Mouse (Mus musculus) liver, adult 2 months (tissue): ENCODE data around the gene Gprc5d. TPM values are rescaled to one million over a fixed set of nuclear protein-coding genes. Genes with fewer than 3 reads are reported as not detected.

Experiments
- DNase-seq: peaks from one replicate; pipeline ENCODE4 v3.0.0-alpha.2; 2011; ENCODE audit warnings: low read depth, low spot score; ENCODE audit errors: extremely low read depth
- H3K27ac ChIP-seq: fragments of 200-500 bp; replicated peaks from 2 replicates; pipeline ENCODE4 v1.5.1; 2012; ENCODE audit warnings: low read depth, mild to moderate bottlenecking, control low read depth, inconsistent platforms, low read length; ENCODE audit not compliant: insufficient read depth
- H3K27me3 ChIP-seq: fragments of 200-500 bp; 2 replicates; pipeline ENCODE4 v1.6.1; 2012; ENCODE audit warnings: mild to moderate bottlenecking, moderate library complexity, low read length, inconsistent platforms; ENCODE audit not compliant: control insufficient read depth, insufficient read depth
- H3K36me3 ChIP-seq: fragments of 200-500 bp; 2 replicates; pipeline ENCODE4 v1.6.1; 2012; ENCODE audit warnings: low read length, inconsistent platforms; ENCODE audit not compliant: control insufficient read depth, insufficient read depth
- H3K4me1 ChIP-seq: fragments of 200-500 bp; 2 replicates; pipeline ENCODE4 v1.6.1; 2011; ENCODE audit warnings: low read length; ENCODE audit not compliant: control insufficient read depth, insufficient read depth
- H3K4me3 ChIP-seq: fragments of 200-500 bp; 2 replicates; pipeline ENCODE4 v1.5.1; 2011; ENCODE audit warnings: low read depth, mild to moderate bottlenecking, control low read depth, low read length, moderate library complexity; ENCODE audit not compliant: insufficient read depth
- H3K79me2 ChIP-seq: fragments of 200-500 bp; 2 replicates; pipeline ENCODE4 v1.6.1; 2012; ENCODE audit warnings: inconsistent platforms, mild to moderate bottlenecking, low read length, moderate library complexity; ENCODE audit not compliant: control insufficient read depth, insufficient read depth
- H3K9ac ChIP-seq: fragments of 200-500 bp; 2 replicates; pipeline ENCODE4 v1.6.1; 2012; ENCODE audit warnings: low read depth, mild to moderate bottlenecking, control low read depth, inconsistent platforms, low read length
- CTCF ChIP-seq: fragments of 200-500 bp; IDR thresholded peaks from 2 replicates; pipeline ENCODE4 v1.5.1; 2011; ENCODE audit warnings: low read depth, low read length, control low read depth
- POLR2A ChIP-seq: fragments of 200-500 bp; IDR thresholded peaks from 2 replicates; pipeline ENCODE4 v1.6.1; 2011; ENCODE audit warnings: low read length, control low read depth; ENCODE audit not compliant: insufficient read depth; ENCODE audit errors: extremely low read depth
- WGBS: fragments of 180-500 bp; shearing (Covaris S2); methylation state at CpG from one replicate; pipeline ENCODE4 v1.1.7; 2018; 5-methylcytosine and 5-hydroxymethylcytosine counted together
- polyA plus RNA-seq: library from polyadenylated mRNA; depleted of rRNA; stranded (reverse); fragments of >200 nt; gene quantifications from 2 replicates; pipeline ENCODE4 v1.2.3, GENCODE M21; 2012
- total RNA-seq: library from RNA; depleted of rRNA; stranded (reverse); fragments of >200 nt; gene quantifications from 2 replicates; pipeline ENCODE4 v1.2.3, GENCODE M21; 2014

Gprc5d gene
- total and polyA plus RNA-seq, 2 experiments = 0.17 TPM; not detected in 1

DNA sequence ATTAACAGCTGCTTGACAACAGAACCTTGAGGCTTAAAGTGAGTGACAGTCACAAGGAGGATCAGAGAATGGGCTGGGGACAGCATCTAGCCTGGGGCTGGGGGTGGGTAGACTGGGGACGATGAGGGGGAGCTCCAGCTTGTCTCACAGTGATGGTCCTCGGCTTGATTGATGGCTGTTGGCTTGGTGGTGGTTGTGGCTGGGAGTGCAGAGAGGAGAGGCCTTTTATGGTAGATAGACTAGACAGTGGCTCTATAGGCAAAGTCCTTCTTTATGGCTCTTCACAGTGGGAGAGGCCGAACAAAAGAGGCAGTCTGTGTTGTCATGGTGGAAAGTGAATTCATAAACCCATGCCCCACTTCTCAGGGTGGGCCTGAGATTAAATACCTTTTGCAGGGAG is 41.9 kb downstream of the Gprc5d start:
- no peak for TF ChIP-seq POLR2A
- no peak for TF ChIP-seq CTCF
- no peak for DNase-seq
- H3K27ac ChIP-seq = no peak overlapping the region

DNA sequence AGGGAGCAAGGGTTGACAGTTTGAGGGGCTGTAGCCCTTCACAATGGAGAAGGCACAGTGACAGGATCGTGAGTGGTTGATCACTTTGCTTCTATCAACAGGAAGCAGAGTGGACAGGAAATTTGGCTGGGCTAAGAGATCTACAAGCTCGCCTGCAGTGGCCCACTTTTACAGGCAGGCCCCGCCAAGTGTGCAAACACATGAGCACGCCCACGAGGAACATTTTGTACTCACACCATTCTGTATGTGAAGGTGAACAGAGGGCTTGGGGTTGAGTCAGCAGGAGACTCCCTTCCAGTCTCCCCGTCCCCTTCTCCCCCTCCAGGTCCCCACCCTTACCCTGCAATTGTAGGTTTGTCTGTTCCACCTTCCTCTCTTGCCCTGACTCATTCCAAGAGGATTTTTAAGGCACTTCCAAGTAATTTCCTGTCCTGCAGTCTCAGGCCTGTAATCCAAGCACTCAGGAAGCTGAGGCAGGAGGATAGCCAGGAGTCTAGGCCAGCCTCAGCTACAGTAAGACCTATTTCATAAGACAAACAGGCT is 43.6 kb downstream of the Gprc5d start:
- H3K27ac ChIP-seq = no peak overlapping the region
- no peaks in the 10 kb centered on the region for H3K79me2 ChIP-seq
- H3K36me3 ChIP-seq = no peaks in the 10 kb centered on the region
- H3K4me3 ChIP-seq = no peak overlapping the region
- TF ChIP-seq POLR2A (no peak), CTCF (no peak)
- no peaks in the 10 kb centered on the region for H3K27me3 ChIP-seq
- no peak for DNase-seq
- WGBS = 68% methylated on average over 6 of the region's 6 CpGs
- no peak overlapping the region for H3K9ac ChIP-seq
- H3K4me1 ChIP-seq = no peaks in the 10 kb centered on the region

More for the DNA sequence above, 41.9 kb downstream of the Gprc5d start:
- no peaks in the 10 kb centered on the region for H3K79me2 ChIP-seq
- H3K9ac ChIP-seq = no peak overlapping the region
- no peaks in the 10 kb centered on the region for H3K27me3 ChIP-seq
- no peak overlapping the region for H3K4me3 ChIP-seq
- 89% methylated on average over 3 of the region's 3 CpGs for WGBS
- no peaks in the 10 kb centered on the region for H3K4me1 ChIP-seq
- no peaks in the 10 kb centered on the region for H3K36me3 ChIP-seq

DNA sequence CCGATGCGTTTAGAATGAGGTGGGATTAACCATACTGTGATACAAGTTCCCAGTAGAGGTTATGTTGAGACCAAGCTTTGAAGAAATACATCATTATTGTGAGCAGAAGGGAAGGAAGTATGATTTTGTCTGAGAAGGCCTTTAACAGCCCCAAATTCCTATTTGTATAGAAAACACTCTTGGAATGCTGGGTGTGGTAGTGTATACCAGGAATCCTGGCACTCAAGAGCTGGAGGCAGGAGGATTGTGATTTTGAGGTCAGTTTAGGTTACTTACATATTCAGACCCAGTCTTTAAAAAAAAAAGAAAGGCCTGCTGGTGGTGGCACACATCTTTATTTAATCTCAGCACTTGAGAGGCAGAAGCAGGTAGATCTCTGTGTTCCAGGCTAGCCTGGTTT is 47.7 kb downstream of the Gprc5d start:
- no peak overlapping the region for H3K9ac ChIP-seq
- no peak overlapping the region for H3K27ac ChIP-seq
- no peak for TF ChIP-seq POLR2A
- TF ChIP-seq CTCF = no peak
- no peaks in the 10 kb centered on the region for H3K4me1 ChIP-seq
- no peak for DNase-seq
- no peak overlapping the region for H3K4me3 ChIP-seq
- no peaks in the 10 kb centered on the region for H3K79me2 ChIP-seq
- H3K27me3 ChIP-seq = no peaks in the 10 kb centered on the region
- H3K36me3 ChIP-seq = no peaks in the 10 kb centered on the region
- 87% methylated on average over 2 of the region's 2 CpGs for WGBS

DNA sequence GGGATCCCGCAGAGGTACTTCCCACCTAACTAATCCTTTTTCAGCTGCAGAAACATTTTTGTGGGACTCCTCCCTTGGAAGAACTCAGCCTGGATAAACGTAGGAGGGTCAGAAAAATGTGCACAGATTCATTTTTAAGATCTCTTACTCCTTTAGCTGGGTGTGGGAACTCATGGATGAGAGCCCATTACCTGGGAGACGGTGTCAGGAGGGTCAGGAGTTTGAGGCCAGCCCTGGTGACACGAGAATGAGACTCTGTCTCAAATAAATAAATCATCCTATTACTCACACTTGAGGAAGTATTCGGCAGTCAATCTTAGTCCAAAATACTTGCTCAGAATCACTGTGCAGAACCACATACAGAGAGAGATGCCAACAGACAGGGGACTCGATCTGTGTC is 48.2 kb downstream of the Gprc5d start:
- TF ChIP-seq CTCF = no peak
- Histone ChIP-seq H3K9ac (no peak overlapping the region), H3K36me3 (no peaks in the 10 kb centered on the region), H3K4me1 (no peaks in the 10 kb centered on the region), H3K27me3 (no peaks in the 10 kb centered on the region), H3K4me3 (no peak overlapping the region), H3K27ac (no peak overlapping the region), H3K79me2 (no peaks in the 10 kb centered on the region)
- DNase-seq = no peak
- 77% methylated on average over 6 of the region's 6 CpGs for WGBS

DNA sequence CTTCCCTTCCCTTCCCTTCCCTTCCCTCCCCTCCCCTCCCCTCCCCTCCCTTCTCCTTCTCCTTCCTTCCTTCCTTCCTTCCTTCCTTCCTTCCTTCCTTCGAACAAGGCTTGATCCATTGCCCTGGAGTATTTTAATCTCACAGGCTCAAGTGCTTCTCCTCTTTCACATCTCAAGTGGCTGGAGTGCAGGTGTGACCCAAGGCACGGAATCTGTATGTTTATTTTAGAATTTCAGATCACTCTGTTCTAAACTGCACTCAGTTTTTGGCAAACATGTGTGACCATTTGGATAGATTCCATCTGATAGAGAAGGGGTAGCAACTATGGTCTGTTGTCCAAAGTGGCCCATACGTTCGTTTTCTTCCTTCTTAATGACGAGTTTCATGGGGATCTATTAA is 49.9 kb downstream of the Gprc5d start:
- no peak overlapping the region for H3K9ac ChIP-seq
- no peaks in the 10 kb centered on the region for H3K36me3 ChIP-seq
- no peak overlapping the region for H3K4me3 ChIP-seq
- WGBS = 90% methylated on average over 5 of the region's 5 CpGs
- H3K27ac ChIP-seq = no peak overlapping the region
- H3K27me3 ChIP-seq = no peaks in the 10 kb centered on the region
- TF ChIP-seq POLR2A = no peak
- TF ChIP-seq CTCF = no peak
- DNase-seq = no peak
- H3K4me1 ChIP-seq = no peaks in the 10 kb centered on the region
- no peaks in the 10 kb centered on the region for H3K79me2 ChIP-seq

DNA sequence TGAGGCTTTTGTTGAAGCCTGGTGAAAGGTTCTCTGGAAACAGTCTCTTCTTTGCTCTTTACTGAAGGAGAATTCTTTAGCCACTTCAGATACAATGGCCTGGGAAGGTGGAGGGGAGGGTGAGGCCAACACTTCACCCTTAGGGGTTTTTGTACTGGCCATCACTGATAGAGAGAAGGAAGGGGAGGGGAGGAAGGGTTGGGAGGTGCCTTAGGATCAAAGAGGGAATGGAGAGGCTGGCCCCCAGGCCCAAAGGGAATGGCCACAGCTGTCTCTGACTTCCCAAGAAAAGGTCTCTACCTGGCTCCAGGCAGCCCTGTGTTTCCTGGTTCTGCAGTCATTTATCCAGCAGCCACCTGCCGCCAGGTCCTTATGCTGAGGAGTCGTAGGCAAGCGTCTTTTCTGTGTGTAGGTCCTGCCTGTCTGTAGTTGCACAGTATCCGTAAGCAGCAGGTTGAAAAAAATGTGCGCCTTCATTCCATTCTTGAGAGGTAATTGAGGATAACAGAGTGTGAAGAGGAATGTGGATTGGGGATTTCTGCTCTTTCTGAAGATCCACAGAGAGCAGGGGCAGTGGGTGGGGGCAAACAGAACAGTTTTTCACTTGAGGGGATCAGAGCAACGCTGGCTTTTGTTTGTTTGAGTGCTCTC is 51.2 kb downstream of the Gprc5d start:
- H3K4me1 ChIP-seq = no peaks in the 10 kb centered on the region
- H3K36me3 ChIP-seq = no peaks in the 10 kb centered on the region
- no peak for DNase-seq
- H3K27me3 ChIP-seq = no peaks in the 10 kb centered on the region
- H3K9ac ChIP-seq = no peak overlapping the region
- no peak overlapping the region for H3K4me3 ChIP-seq
- 89% methylated on average over 6 of the region's 6 CpGs for WGBS
- H3K79me2 ChIP-seq = no peaks in the 10 kb centered on the region
- H3K27ac ChIP-seq = no peak overlapping the region
- TF ChIP-seq CTCF (no peak), POLR2A (no peak)
